Mouse (Mus musculus) hindbrain, postnatal 0 days (tissue): ENCODE measurements around the gene Heca. TPM values are rescaled to one million over a fixed set of nuclear protein-coding genes. Genes with fewer than 3 reads are reported as not detected.

Experiments used
- ATAC-seq: fragments of 200-750 bp; cut with Nextera tagmentation; 2 replicates; pipeline ENCODE4 v1.8.0; 2017; ENCODE audit warnings: mild to moderate bottlenecking, moderate TSS enrichment, moderate library complexity
- DNase-seq: peaks from one replicate; pipeline ENCODE4 v3.0.0-alpha.2; 2015; ENCODE audit warnings: low spot score
- H3K27ac ChIP-seq: fragments of 300-500 bp; sonication (generic); 2 replicates; pipeline ENCODE4 v1.5.1; 2014; ENCODE audit warnings: mild to moderate bottlenecking
- H3K27me3 ChIP-seq: fragments of 300-500 bp; sonication (generic); 2 replicates; pipeline ENCODE4 v1.6.1; 2014; ENCODE audit warnings: low read length, mixed read lengths; ENCODE audit not compliant: insufficient read depth
- H3K36me3 ChIP-seq: fragments of 300-500 bp; sonication (generic); 2 replicates; pipeline ENCODE4 v1.6.1; 2014; ENCODE audit warnings: low read length, mixed read lengths; ENCODE audit not compliant: insufficient read depth
- H3K4me1 ChIP-seq: fragments of 300-500 bp; sonication (generic); 2 replicates; pipeline ENCODE4 v1.6.1; 2014; ENCODE audit warnings: antibody characterized with exemption, low read length, mixed read lengths; ENCODE audit not compliant: insufficient read depth
- H3K4me2 ChIP-seq: fragments of 300-500 bp; sonication (generic); 2 replicates; pipeline ENCODE4 v1.6.1; 2014; ENCODE audit warnings: low read depth, mild to moderate bottlenecking, low read length, moderate library complexity, mixed read lengths
- H3K4me3 ChIP-seq: fragments of 300-500 bp; sonication (generic); 2 replicates; pipeline ENCODE4 v1.5.1; 2014; ENCODE audit warnings: low read length
- H3K9ac ChIP-seq: fragments of 300-500 bp; sonication (generic); replicated peaks from 2 replicates; pipeline ENCODE4 v1.6.1; 2014; ENCODE audit warnings: mild to moderate bottlenecking, low read length, moderate library complexity, mixed read lengths
- H3K9me3 ChIP-seq: fragments of 300-500 bp; sonication (generic); 2 replicates; pipeline ENCODE4 v1.6.1; 2016; ENCODE audit warnings: low read length, mixed read lengths
- CTCF ChIP-seq: IDR thresholded peaks from 2 replicates; pipeline ENCODE4 v1.5.1; 2016; ENCODE audit warnings: antibody characterized with exemption, control low read depth, low read depth
- WGBS: fragments of 180-500 bp; shearing (Covaris S2); extraction: QIAGEN DNeasy Blood & Tissue Kit; methylation state at CpG from one replicate; pipeline ENCODE4 v1.1.7; 2014; 5-methylcytosine and 5-hydroxymethylcytosine counted together
- polyA plus RNA-seq: library from polyadenylated mRNA; unstranded; fragments of >200 nt; fragmentation: Nextera tagmentation; extraction: Ambion mirVana; gene quantifications from 2 replicates; pipeline ENCODE4 v1.2.1, GENCODE M21; 2015
- total RNA-seq: library from RNA; depleted of rRNA; stranded (reverse); fragments of >200 nt; gene quantifications from 2 replicates; pipeline ENCODE4 v1.2.3, GENCODE M21; 2014; rRNA removed

Heca gene
- 29.3 and 32.4 TPM in 2 replicates for total RNA-seq
- 3.6 and 5.1 TPM in 2 replicates for polyA plus RNA-seq

GRCm38 (mm10) chr10:17947960-17948730, at the start of gene Heca:
Gene Heca, minus strand, starts transcription at chr10:17948067.
- peak within 1 kb of the TSS; percentile 95 for H3K27ac ChIP-seq
- H3K27me3 ChIP-seq: no peaks in the 10 kb centered on the region
- H3K36me3 ChIP-seq: no peaks in the 10 kb centered on the region
- peaks cover 12% of the 10 kb centered on the region for H3K4me1 ChIP-seq
- DNase-seq: peak; percentile 97
- H3K4me3 ChIP-seq: peak within 1 kb of the TSS; percentile 88
- H3K9me3 ChIP-seq: no peaks in the 10 kb centered on the region
- peak within 1 kb of the TSS; percentile 64 for H3K4me2 ChIP-seq
- peak; percentile 97 for ATAC-seq
- 6% methylated on average over 44 of the region's 50 CpGs for WGBS
- H3K9ac ChIP-seq: peak within 1 kb of the TSS; percentile 93
- no peak for TF ChIP-seq CTCF

GRCm38 (mm10) chr10:17990576-17990975, 42.7 kb upstream of the Heca start:
- Histone ChIP-seq H3K9me3 (no peaks in the 10 kb centered on the region), H3K4me3 (no peak overlapping the region), H3K4me2 (no peak overlapping the region), H3K27ac (no peak overlapping the region), H3K9ac (no peak overlapping the region), H3K27me3 (no peaks in the 10 kb centered on the region), H3K36me3 (no peaks in the 10 kb centered on the region), H3K4me1 (no peaks in the 10 kb centered on the region)
- DNase-seq: no peak
- TF ChIP-seq CTCF: no peak
- no peak for ATAC-seq
- 92% methylated on average over 4 of the region's 4 CpGs for WGBS

- H3K4me1 ChIP-seq: no peaks in the 10 kb centered on the region
- no peaks in the 10 kb centered on the region for H3K27me3 ChIP-seq
- 82% methylated on average over 6 of the region's 6 CpGs for WGBS
- no peak overlapping the region for H3K27ac ChIP-seq
- no peaks in the 10 kb centered on the region for H3K9me3 ChIP-seq
- H3K9ac ChIP-seq: no peak overlapping the region
- ATAC-seq: no peak
- no peak for DNase-seq
- H3K36me3 ChIP-seq: no peaks in the 10 kb centered on the region
- no peak overlapping the region for H3K4me2 ChIP-seq
- no peak overlapping the region for H3K4me3 ChIP-seq
- TF ChIP-seq CTCF: no peak
Measured at GRCm38 (mm10) chr10:17989136-17989535, 41.3 kb upstream of the Heca start.

GRCm38 (mm10) chr10:17987823-17988423, 40.1 kb upstream of the Heca start:
- Histone ChIP-seq H3K9me3 (no peaks in the 10 kb centered on the region), H3K9ac (no peak overlapping the region), H3K4me3 (no peak overlapping the region), H3K4me2 (no peak overlapping the region), H3K27me3 (no peaks in the 10 kb centered on the region), H3K27ac (no peak overlapping the region), H3K36me3 (no peaks in the 10 kb centered on the region), H3K4me1 (no peaks in the 10 kb centered on the region)
- 84% methylated on average over 8 of the region's 8 CpGs for WGBS
- no peak for DNase-seq
- ATAC-seq: no peak
- no peak for TF ChIP-seq CTCF

- TF ChIP-seq CTCF: no peak
- Histone ChIP-seq H3K27me3 (no peaks in the 10 kb centered on the region), H3K4me2 (no peak overlapping the region), H3K4me1 (no peaks in the 10 kb centered on the region), H3K9me3 (no peaks in the 10 kb centered on the region), H3K9ac (no peak overlapping the region), H3K27ac (no peak overlapping the region), H3K36me3 (no peaks in the 10 kb centered on the region), H3K4me3 (no peak overlapping the region)
- peak; percentile 70 for ATAC-seq
- peak; percentile 80 for DNase-seq
- WGBS: 53% methylated on average over 2 of the region's 2 CpGs
Measured at GRCm38 (mm10) chr10:17983313-17983712, 35.4 kb upstream of the Heca start.

GRCm38 (mm10) chr10:17966090-17966489, 18.2 kb upstream of the Heca start:
- no peaks in the 10 kb centered on the region for H3K9me3 ChIP-seq
- no peaks in the 10 kb centered on the region for H3K4me1 ChIP-seq
- no peak overlapping the region for H3K9ac ChIP-seq
- WGBS: 87% methylated on average over 4 of the region's 4 CpGs
- no peak overlapping the region for H3K4me2 ChIP-seq
- no peaks in the 10 kb centered on the region for H3K27me3 ChIP-seq
- H3K27ac ChIP-seq: no peak overlapping the region
- ATAC-seq: no peak
- TF ChIP-seq CTCF: no peak
- no peaks in the 10 kb centered on the region for H3K36me3 ChIP-seq
- no peak for DNase-seq
- no peak overlapping the region for H3K4me3 ChIP-seq

- H3K36me3 ChIP-seq: no peaks in the 10 kb centered on the region
- TF ChIP-seq CTCF: no peak
- H3K4me1 ChIP-seq: peaks cover 7% of the 10 kb centered on the region
- 0 out of 2 replicates have a peak, but pooled peaks cover 2% of the 10 kb centered on the region for H3K9me3 ChIP-seq
- no peaks in the 10 kb centered on the region for H3K27me3 ChIP-seq
- H3K4me2 ChIP-seq: no peak overlapping the region
- DNase-seq: no peak
- H3K4me3 ChIP-seq: no peak overlapping the region
- H3K27ac ChIP-seq: no peak overlapping the region
- 68% methylated on average over 5 of the region's 5 CpGs for WGBS
- ATAC-seq: no peak
- no peak overlapping the region for H3K9ac ChIP-seq
Measured at GRCm38 (mm10) chr10:17950761-17951160, 2.9 kb upstream of the Heca start.
